Mouse (Mus musculus) liver, embryonic 16.5 days (tissue): ENCODE measurements at regions not wholly inside any gene's neighbourhood (a gene's known extent, or its start where the extent isn't known, plus 50 kb on each side); places are given as distances from the start of the nearest gene placed in this dataset.

ENCODE experiments used
- ATAC-seq: fragments of 200-750 bp; cut with Nextera tagmentation; 2 replicates; pipeline ENCODE4 v1.8.0; 2017; ENCODE audit warnings: low read depth, mild to moderate bottlenecking, moderate number of reproducible peaks, moderate library complexity
- H3K27ac ChIP-seq: fragments of 300-500 bp; sonication (generic); 2 replicates; pipeline ENCODE4 v1.5.1; 2014; ENCODE audit warnings: mild to moderate bottlenecking, low read length
- H3K27me3 ChIP-seq: fragments of 300-500 bp; sonication (generic); 2 replicates; pipeline ENCODE4 v1.6.1; 2014; ENCODE audit warnings: low read depth, low read length, mixed read lengths; ENCODE audit not compliant: control insufficient read depth, insufficient read depth
- H3K36me3 ChIP-seq: fragments of 300-500 bp; sonication (generic); 2 replicates; pipeline ENCODE4 v1.6.1; 2014; ENCODE audit warnings: mild to moderate bottlenecking; ENCODE audit not compliant: control insufficient read depth, insufficient read depth
- H3K4me1 ChIP-seq: fragments of 300-500 bp; sonication (generic); 2 replicates; pipeline ENCODE4 v1.6.1; 2014; ENCODE audit warnings: low read depth, low read length, mixed read lengths; ENCODE audit not compliant: control insufficient read depth
- H3K4me2 ChIP-seq: fragments of 300-500 bp; sonication (generic); 2 replicates; pipeline ENCODE4 v1.6.1; 2014; ENCODE audit warnings: low read depth, low read length, mixed read lengths
- H3K4me3 ChIP-seq: fragments of 300-500 bp; sonication (generic); 2 replicates; pipeline ENCODE4 v1.5.1; 2014; ENCODE audit warnings: low read depth, mild to moderate bottlenecking, low read length
- H3K9ac ChIP-seq: fragments of 300-500 bp; sonication (generic); 2 replicates; pipeline ENCODE4 v1.6.1; 2014; ENCODE audit warnings: low read depth, low read length
- H3K9me3 ChIP-seq: fragments of 300-500 bp; sonication (generic); replicated peaks from 2 replicates; pipeline ENCODE4 v1.6.1; 2016; ENCODE audit warnings: low read length; ENCODE audit not compliant: control insufficient read depth
- WGBS: fragments of 180-500 bp; shearing (Covaris S2); extraction: QIAGEN DNeasy Blood & Tissue Kit; methylation state at CpG from one replicate; pipeline ENCODE4 v1.1.7; 2014; ENCODE audit not compliant: insufficient replicate concordance; 5-methylcytosine and 5-hydroxymethylcytosine counted together

DNA sequence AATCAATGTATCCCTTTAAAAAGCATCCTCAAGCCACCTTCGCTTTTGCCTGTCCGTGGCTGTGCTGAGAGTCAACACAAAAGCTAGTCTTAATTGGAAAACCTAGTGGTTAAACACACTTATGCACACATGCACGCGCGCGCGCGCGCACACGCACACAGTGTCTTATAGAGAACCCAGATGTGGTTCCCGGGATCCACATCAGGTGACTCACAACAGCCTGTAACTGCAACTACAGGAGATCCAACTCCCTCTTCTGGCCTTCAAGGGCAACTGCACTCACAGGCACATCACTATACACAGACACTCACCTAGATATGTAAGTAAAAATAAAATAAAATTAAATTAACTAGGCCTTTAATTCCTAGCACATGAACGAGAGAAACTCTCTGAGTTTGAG is 118.4 kb upstream of the Fam204a start:
- no peak overlapping the region for H3K9ac ChIP-seq
- H3K27me3 ChIP-seq = no peaks in the 10 kb centered on the region
- H3K9me3 ChIP-seq = no peaks in the 10 kb centered on the region
- no peak overlapping the region for H3K27ac ChIP-seq
- no peak overlapping the region for H3K4me3 ChIP-seq
- no peak overlapping the region for H3K4me2 ChIP-seq
- H3K4me1 ChIP-seq = no peaks in the 10 kb centered on the region
- WGBS = 82% methylated on average over 12 of the region's 12 CpGs
- no peak for ATAC-seq
- H3K36me3 ChIP-seq = no peaks in the 10 kb centered on the region

DNA sequence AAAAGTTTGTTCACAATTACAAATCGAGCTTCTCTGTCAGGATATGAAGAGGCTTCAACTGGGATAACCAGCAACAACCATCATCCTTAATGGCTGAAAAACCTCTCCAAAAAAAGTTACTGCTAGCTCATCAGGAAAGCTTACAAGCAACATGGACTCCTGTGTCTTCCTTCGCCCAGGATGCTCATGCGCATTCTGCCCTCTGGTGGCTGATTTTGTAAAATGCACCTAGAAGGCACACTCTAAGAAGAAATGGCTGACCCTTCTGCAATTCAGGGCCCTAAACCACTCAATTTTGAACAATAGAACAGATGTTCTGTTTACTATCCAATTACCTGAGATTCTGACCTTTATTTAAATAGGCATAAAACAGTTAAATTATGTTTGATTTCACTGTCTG is 115.0 kb upstream of the Fam204a start:
- 7% methylated on average over 3 of the region's 3 CpGs for WGBS
- H3K9me3 ChIP-seq = no peaks in the 10 kb centered on the region
- no peak overlapping the region for H3K27ac ChIP-seq
- no peak for ATAC-seq
- no peaks in the 10 kb centered on the region for H3K36me3 ChIP-seq
- no peak overlapping the region for H3K4me2 ChIP-seq
- no peaks in the 10 kb centered on the region for H3K4me1 ChIP-seq
- no peak overlapping the region for H3K4me3 ChIP-seq
- no peaks in the 10 kb centered on the region for H3K27me3 ChIP-seq
- H3K9ac ChIP-seq = no peak overlapping the region

DNA sequence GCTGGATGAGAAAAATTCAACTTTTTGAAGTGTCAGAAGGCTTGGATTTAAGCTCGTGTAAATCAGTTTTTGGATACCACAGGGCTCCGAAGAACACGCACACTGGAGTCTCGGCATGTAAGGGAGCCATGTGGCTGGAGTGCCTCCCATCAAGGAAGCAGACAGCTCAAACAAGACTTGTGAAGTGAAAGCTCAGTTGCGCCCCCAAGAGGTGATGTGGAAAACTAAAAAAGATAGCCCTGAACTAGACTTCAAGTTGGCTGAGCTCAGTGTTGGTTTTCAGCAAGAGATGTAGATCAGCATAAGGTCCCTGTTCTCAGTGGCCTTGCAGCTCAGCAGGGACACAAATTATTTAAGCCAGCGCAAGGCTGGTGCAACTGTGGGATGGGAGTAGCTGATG is 113.7 kb upstream of the Fam204a start:
- ATAC-seq = no peak
- H3K36me3 ChIP-seq = no peaks in the 10 kb centered on the region
- H3K9me3 ChIP-seq = no peaks in the 10 kb centered on the region
- no peaks in the 10 kb centered on the region for H3K27me3 ChIP-seq
- H3K27ac ChIP-seq = no peak overlapping the region
- WGBS = 73% methylated on average over 6 of the region's 6 CpGs
- H3K4me3 ChIP-seq = no peak overlapping the region
- H3K4me1 ChIP-seq = no peaks in the 10 kb centered on the region
- no peak overlapping the region for H3K9ac ChIP-seq
- no peak overlapping the region for H3K4me2 ChIP-seq

DNA sequence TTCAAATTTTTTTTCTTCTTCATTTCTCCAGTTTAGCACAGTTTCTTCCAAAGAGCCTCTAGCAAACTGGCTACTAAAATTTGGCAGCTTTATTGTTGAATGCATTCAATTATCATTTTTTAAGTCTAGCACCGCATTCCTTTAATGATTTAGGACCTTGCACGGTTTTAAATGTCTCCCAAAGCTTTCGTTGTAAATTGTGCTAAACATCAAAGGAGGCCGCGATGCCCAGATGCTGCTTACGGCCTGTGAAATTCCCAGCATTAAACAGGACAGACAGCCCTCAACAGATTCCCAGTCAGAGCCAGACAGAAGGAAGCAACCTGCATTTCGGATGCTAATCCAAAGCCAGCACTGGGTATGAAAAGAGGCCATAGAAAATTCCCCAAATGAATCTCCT is 108.0 kb upstream of the Fam204a start:
- no peak overlapping the region for H3K27ac ChIP-seq
- WGBS = 57% methylated on average over 7 of the region's 7 CpGs
- no peaks in the 10 kb centered on the region for H3K9me3 ChIP-seq
- H3K4me3 ChIP-seq = no peak overlapping the region
- H3K36me3 ChIP-seq = no peaks in the 10 kb centered on the region
- no peaks in the 10 kb centered on the region for H3K4me1 ChIP-seq
- H3K27me3 ChIP-seq = no peaks in the 10 kb centered on the region
- no peak overlapping the region for H3K9ac ChIP-seq
- no peak for ATAC-seq
- H3K4me2 ChIP-seq = no peak overlapping the region

DNA sequence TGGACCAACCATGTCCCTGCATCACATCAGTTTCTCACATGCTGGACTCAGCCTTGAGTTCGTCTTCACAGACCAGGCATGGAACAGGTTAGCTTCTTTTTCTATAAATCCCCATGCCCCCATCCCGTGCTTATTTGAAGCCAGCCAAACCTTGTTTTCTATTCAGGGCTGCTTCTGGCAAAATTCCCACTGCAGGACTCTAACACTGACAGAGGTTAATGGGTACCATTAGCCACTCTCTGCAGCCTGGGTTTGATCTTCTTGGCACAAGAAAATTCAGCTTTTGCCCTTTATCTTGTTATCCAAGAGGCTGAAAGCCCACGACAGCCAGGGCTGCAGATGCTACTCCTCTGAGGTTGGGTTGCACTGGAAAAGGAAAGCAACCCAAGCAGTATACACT is 101.8 kb upstream of the Fam204a start:
- ATAC-seq = no peak
- H3K4me1 ChIP-seq = no peaks in the 10 kb centered on the region
- WGBS = 48% methylated on average over 3 of the region's 3 CpGs
- no peaks in the 10 kb centered on the region for H3K9me3 ChIP-seq
- H3K4me2 ChIP-seq = no peak overlapping the region
- H3K9ac ChIP-seq = no peak overlapping the region
- no peaks in the 10 kb centered on the region for H3K27me3 ChIP-seq
- H3K36me3 ChIP-seq = no peaks in the 10 kb centered on the region
- no peak overlapping the region for H3K4me3 ChIP-seq
- H3K27ac ChIP-seq = no peak overlapping the region

DNA sequence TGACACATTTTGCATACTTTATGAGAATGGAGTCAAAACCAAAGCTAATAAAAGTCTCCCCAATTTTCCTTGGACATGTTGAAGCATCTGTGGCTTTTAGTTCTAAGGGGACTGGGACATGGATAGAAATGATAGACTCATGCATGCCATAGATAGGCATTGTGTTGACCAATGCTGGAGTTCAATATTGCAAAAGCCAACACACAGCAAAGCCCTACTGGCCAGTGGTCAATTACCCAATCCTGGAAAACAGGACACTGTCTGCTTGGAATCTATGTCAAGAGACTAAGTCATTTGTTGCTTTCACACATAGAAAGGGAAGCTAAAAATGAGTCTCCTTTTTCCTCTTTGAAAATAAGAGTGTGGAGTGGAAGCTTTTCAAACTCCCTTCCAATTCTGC is 99.1 kb upstream of the Fam204a start:
- peak; percentile 51; the same call in 1 of the 2 replicates for ATAC-seq
- no peak overlapping the region for H3K27ac ChIP-seq
- no peak overlapping the region for H3K9ac ChIP-seq

DNA sequence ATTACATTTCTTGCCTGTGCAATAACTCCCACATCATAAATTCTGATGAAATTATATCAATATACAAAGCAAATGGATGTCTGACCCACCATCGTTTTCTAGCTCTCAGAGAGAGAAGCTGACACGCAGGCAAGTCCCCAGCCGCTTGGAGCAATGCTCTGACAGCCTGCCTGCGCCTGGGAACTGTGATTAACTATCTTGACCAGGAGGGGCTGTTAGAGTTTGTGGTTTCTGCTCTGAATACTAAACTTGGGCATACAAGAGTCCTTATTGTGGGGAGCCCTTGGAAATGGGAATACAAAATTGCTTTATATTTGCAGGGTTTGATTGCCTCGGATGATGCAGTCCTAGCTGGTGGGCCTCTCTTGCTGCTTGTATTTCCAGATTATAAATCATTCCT is 98.6 kb upstream of the Fam204a start:
- no peaks in the 10 kb centered on the region for H3K27me3 ChIP-seq
- no peak overlapping the region for H3K4me3 ChIP-seq
- 40% methylated on average over 5 of the region's 5 CpGs for WGBS
- H3K9me3 ChIP-seq = no peaks in the 10 kb centered on the region
- no peak overlapping the region for H3K9ac ChIP-seq
- H3K27ac ChIP-seq = no peak overlapping the region
- ATAC-seq = no peak
- H3K36me3 ChIP-seq = no peaks in the 10 kb centered on the region
- no peak overlapping the region for H3K4me2 ChIP-seq
- H3K4me1 ChIP-seq = no peaks in the 10 kb centered on the region

More for the DNA sequence above, 99.1 kb upstream of the Fam204a start:
- Histone ChIP-seq H3K27me3 (no peaks in the 10 kb centered on the region), H3K36me3 (no peaks in the 10 kb centered on the region), H3K4me2 (no peak overlapping the region), H3K4me3 (no peak overlapping the region), H3K9me3 (no peaks in the 10 kb centered on the region), H3K4me1 (no peaks in the 10 kb centered on the region)

DNA sequence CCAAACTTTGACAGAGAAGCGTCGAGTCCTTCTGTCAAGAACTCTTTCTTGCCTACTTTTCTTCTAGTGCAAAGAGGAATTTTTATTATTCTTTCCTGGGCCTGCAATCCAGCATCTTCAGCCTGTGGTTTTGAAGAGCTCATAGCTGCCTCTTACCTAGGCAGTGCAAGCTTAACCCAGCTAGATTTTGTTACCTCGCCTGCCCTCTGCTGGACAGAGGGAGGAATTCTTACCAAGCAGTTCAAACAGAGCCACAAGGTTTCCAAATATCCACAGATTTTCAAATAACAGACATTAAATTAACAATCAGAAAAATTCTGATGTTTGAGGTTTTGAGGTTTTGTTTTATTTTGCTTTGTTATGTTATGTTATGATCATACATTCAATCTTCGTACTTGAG is 84.1 kb upstream of the Fam204a start:
- Histone ChIP-seq H3K9me3 (no peaks in the 10 kb centered on the region), H3K4me1 (no peaks in the 10 kb centered on the region), H3K27ac (no peak overlapping the region), H3K4me2 (no peak overlapping the region), H3K4me3 (no peak overlapping the region), H3K9ac (no peak overlapping the region), H3K36me3 (no peaks in the 10 kb centered on the region), H3K27me3 (no peaks in the 10 kb centered on the region)
- ATAC-seq = no peak
- WGBS = 17% methylated on average over 4 of the region's 4 CpGs

DNA sequence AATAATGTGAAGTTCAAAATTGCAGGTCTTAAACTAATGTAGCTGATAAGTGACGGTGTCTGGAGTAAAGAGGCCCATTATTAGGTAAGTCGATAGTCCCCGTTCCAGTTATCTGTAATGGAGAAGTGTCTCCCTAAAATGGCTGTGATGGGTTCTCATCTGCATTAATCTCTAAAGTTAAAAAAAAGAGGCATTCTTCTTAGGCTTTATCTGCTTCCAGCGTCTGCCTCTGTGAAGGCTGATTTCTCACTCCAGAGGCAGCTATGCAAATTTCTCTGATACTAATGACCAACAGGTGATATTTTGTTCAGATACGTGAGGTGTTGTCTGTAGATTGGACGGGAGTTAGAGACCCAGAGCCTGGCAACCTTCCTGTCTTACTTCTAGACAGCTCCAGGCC is 75.9 kb upstream of the Fam204a start:
- WGBS = 41% methylated on average over 6 of the region's 6 CpGs
- no peak overlapping the region for H3K4me2 ChIP-seq
- no peaks in the 10 kb centered on the region for H3K27me3 ChIP-seq
- H3K9ac ChIP-seq = no peak overlapping the region
- H3K9me3 ChIP-seq = no peaks in the 10 kb centered on the region
- H3K27ac ChIP-seq = no peak overlapping the region
- no peak for ATAC-seq
- H3K4me1 ChIP-seq = no peaks in the 10 kb centered on the region
- no peaks in the 10 kb centered on the region for H3K36me3 ChIP-seq
- H3K4me3 ChIP-seq = no peak overlapping the region

DNA sequence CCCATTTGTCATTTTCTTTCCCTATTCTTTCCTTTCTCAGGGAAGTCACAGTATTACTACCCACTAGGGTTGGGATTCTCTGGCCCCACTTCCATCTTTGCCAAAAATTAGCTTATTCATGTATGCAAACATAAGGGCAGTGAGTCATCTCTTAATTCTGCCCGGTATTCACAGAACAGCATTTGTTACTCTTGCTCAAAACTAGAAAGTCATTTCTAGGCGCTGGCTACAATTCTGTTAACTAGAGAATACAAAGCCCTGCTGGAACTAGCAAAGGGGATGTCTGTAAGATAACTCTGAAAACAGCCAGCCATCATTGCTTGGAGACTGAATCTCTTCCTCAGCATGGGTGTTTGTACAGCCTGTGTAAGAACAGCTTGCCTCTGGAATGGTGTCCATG is 74.4 kb upstream of the Fam204a start:
- H3K9ac ChIP-seq = no peak overlapping the region
- H3K36me3 ChIP-seq = no peaks in the 10 kb centered on the region
- H3K4me2 ChIP-seq = no peak overlapping the region
- no peaks in the 10 kb centered on the region for H3K27me3 ChIP-seq
- H3K9me3 ChIP-seq = no peaks in the 10 kb centered on the region
- H3K4me3 ChIP-seq = no peak overlapping the region
- no peak overlapping the region for H3K27ac ChIP-seq
- 52% methylated on average over 2 of the region's 2 CpGs for WGBS
- no peak for ATAC-seq
- H3K4me1 ChIP-seq = no peaks in the 10 kb centered on the region
